ENCODE assay signal across 13 mouse cellular contexts in genomic region chr13:34469568-34469967, GRCm38 (mm10).
DNase-seq lines count a peak whose midpoint lies in the region; ATAC-seq and TF ChIP-seq lines count a peak whose summit lies in the region.
"Had no signal": no experiment of that assay in that cellular context is flagged by ENCODE, and none has a peak within 500 bp of the region (broad histone marks: within the 10 kb centered on the region; RNA-seq: fewer than 3 reads in every experiment).

No protein-coding gene starts in this region.

- H3K27me3 ChIP-seq in hindbrain, postnatal 0 days (ENCODE audit: insufficient read depth, low read length): no peaks in the 10 kb centered on the region
- no peaks in the 10 kb centered on the region for H3K27me3 ChIP-seq in hindbrain, embryonic 12.5 days
- no peaks in the 10 kb centered on the region for H3K27me3 ChIP-seq in limb, embryonic 14.5 days (ENCODE audit: control insufficient read depth, insufficient read depth, low read length)
- H3K27me3 ChIP-seq: limb, embryonic 13.5 days; stomach, embryonic 15.5 days had no signal

- no peaks in the 10 kb centered on the region for H3K36me3 ChIP-seq in hindbrain, postnatal 0 days (ENCODE audit: insufficient read depth, low read length)
- no peaks in the 10 kb centered on the region for H3K36me3 ChIP-seq in hindbrain, embryonic 12.5 days
- no peaks in the 10 kb centered on the region for H3K36me3 ChIP-seq in limb, embryonic 14.5 days (ENCODE audit: control insufficient read depth, insufficient read depth, low read length)
- H3K36me3 ChIP-seq: limb, embryonic 13.5 days; stomach, embryonic 15.5 days had no signal

- no peak overlapping the region for H3K9ac ChIP-seq in hindbrain, postnatal 0 days (replicated peaks; ENCODE audit: low read length)
- H3K9ac ChIP-seq in hindbrain, embryonic 12.5 days: no peak overlapping the region
- no peak overlapping the region for H3K9ac ChIP-seq in limb, embryonic 14.5 days (ENCODE audit: low read depth, low read length, severe bottlenecking)
- H3K9ac ChIP-seq: limb, embryonic 13.5 days; stomach, embryonic 15.5 days had no signal

- H3K4me3 ChIP-seq in hindbrain, postnatal 0 days (ENCODE audit: low read length): no peak overlapping the region
- no peak overlapping the region for H3K4me3 ChIP-seq in hindbrain, embryonic 12.5 days
- H3K4me3 ChIP-seq in limb, embryonic 14.5 days (replicated peaks; ENCODE audit: low read length): no peak overlapping the region
- H3K4me3 ChIP-seq: limb, embryonic 13.5 days; megakaryocyte, embryonic 14.5 days; stomach, embryonic 15.5 days had no signal

- TF ChIP-seq CTCF in hindbrain, postnatal 0 days (IDR thresholded peaks at IDR 0.05; ENCODE audit: low read depth): no peak

- H3K27ac ChIP-seq in hindbrain, postnatal 0 days: peak overlapping the region; percentile 5; the same call in 1 of the 2 replicates
- H3K27ac ChIP-seq in hindbrain, embryonic 12.5 days: no peak overlapping the region
- no peak overlapping the region for H3K27ac ChIP-seq in limb, embryonic 14.5 days (replicated peaks; ENCODE audit: low read depth, low read length)

- ATAC-seq in hindbrain, postnatal 0 days: peak; percentile 67; the same call in 1 of the 2 replicates
- no peak for ATAC-seq in hindbrain, embryonic 12.5 days (ENCODE audit: low FRiP score)
- ATAC-seq in limb, embryonic 14.5 days (ENCODE audit: low FRiP score, low read depth): 0 out of 2 replicates have a peak, but pooled peaks have one; percentile 27

- peaks cover 6% of the 10 kb centered on the region for H3K4me1 ChIP-seq in hindbrain, postnatal 0 days (ENCODE audit: insufficient read depth, low read length)
- H3K4me1 ChIP-seq in hindbrain, embryonic 12.5 days: peaks cover 7% of the 10 kb centered on the region; the same call in 1 of the 2 replicates
- H3K4me1 ChIP-seq in limb, embryonic 14.5 days (ENCODE audit: control insufficient read depth, insufficient read depth, low read length): peaks cover 25% of the 10 kb centered on the region
- H3K4me1 ChIP-seq: stomach, embryonic 15.5 days had no signal

- no peak for TF ChIP-seq POLR2A in limb, embryonic 14.5 days (IDR thresholded peaks at IDR 0.05; ENCODE audit: borderline replicate concordance, extremely low read depth, insufficient read depth, insufficient read length)

- no peak overlapping the region for H3K4me2 ChIP-seq in hindbrain, postnatal 0 days (ENCODE audit: low read depth, low read length)
- no peak overlapping the region for H3K4me2 ChIP-seq in hindbrain, embryonic 12.5 days (replicated peaks)
- no peak overlapping the region for H3K4me2 ChIP-seq in limb, embryonic 14.5 days (replicated peaks; ENCODE audit: low read depth, low read length, severe bottlenecking)
- H3K4me2 ChIP-seq: limb, embryonic 13.5 days; stomach, embryonic 15.5 days had no signal

- 38% methylated on average over 5 of the region's 5 CpGs for WGBS in hindbrain, postnatal 0 days
- 86% methylated on average over 5 of the region's 5 CpGs for WGBS in hindbrain, embryonic 12.5 days
- WGBS in limb, embryonic 14.5 days: 68% methylated on average over 5 of the region's 5 CpGs

- no peaks in the 10 kb centered on the region for H3K9me3 ChIP-seq in hindbrain, postnatal 0 days (ENCODE audit: low read length)
- no peaks in the 10 kb centered on the region for H3K9me3 ChIP-seq in hindbrain, embryonic 12.5 days (replicated peaks)
- H3K9me3 ChIP-seq in limb, embryonic 14.5 days (ENCODE audit: control insufficient read depth, low read length): no peaks in the 10 kb centered on the region
- H3K9me3 ChIP-seq: limb, embryonic 13.5 days; megakaryocyte, embryonic 14.5 days; stomach, embryonic 15.5 days had no signal

- DNase-seq in adrenal gland, postnatal 10 days: peak; percentile 14
- DNase-seq in adrenal gland, adult 18-20 months (ENCODE audit: low spot score in 2 of 2): no peak
- peak; percentile 80 for DNase-seq in hindbrain, postnatal 0 days (ENCODE audit: low spot score)
- DNase-seq in right cerebral cortex, postnatal 10 days (ENCODE audit: low spot score in 2 of 2): peak; percentile 51 to 60
- no peak for DNase-seq in right cerebral cortex, postnatal 36 days (ENCODE audit: low spot score in 2 of 2)
- peak; percentile 42 for DNase-seq in limb, embryonic 14.5 days (ENCODE audit: low spot score)
- DNase-seq in ovary, postnatal 14 days (ENCODE audit: low spot score): no peak
- DNase-seq: adrenal gland, postnatal 14 days; kidney, adult 18-20 months had no signal

Comparison
In these comparisons a context has a peak if more than half of its experiments do, and no peak if none do; other contexts are left out.
1. DNase-seq: peak in adrenal gland, postnatal 10 days (single experiment), hindbrain, postnatal 0 days (single experiment), right cerebral cortex, postnatal 10 days (2 of 2) and limb, embryonic 14.5 days (single experiment); none in adrenal gland, adult 18-20 months (0 of 2), right cerebral cortex, postnatal 36 days (0 of 2) and ovary, postnatal 14 days (single experiment).